Mouse (Mus musculus) embryo, embryonic 11.5 days (tissue): ENCODE measurements at regions not wholly inside any gene's neighbourhood (a gene's known extent, or its start where the extent isn't known, plus 50 kb on each side); places are given as distances from the start of the nearest gene placed in this dataset.

Experiments used
- DNase-seq: peaks from one replicate; pipeline ENCODE4 v3.0.0-alpha.2; 2012; ENCODE audit warnings: low read depth, low spot score

GRCm38 (mm10) chr13:57365096-57365495 lies 469.3 kb upstream of the Trpc7 start:
- DNase-seq: no peak

- no peak for DNase-seq
These were observed 468.6 kb upstream of the Trpc7 start for GRCm38 (mm10) chr13:57364396-57364795.

GRCm38 (mm10) chr13:57362563-57362962 lies 466.8 kb upstream of the Trpc7 start:
- DNase-seq: no peak

GRCm38 (mm10) chr13:57361286-57361685 lies 465.5 kb upstream of the Trpc7 start:
- no peak for DNase-seq

DNA sequence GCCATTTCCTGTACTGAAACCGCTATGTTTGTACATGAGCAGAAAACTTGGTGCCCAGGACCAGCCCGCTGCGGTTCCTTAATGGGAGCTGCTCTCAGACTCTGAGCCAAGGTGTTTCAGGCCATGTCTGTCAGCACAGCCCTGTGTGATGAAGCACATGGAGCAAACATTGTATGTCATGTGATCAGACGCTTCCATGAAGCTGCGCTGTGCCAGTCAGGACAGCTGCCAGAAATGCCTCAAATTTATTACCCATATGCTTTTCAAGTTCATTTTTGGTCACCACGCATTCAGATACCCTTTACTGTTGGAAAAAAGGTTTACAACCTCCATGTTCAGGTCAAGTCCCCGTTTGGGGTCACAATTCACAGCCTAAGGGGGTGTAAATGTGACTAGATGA lies 458.8 kb upstream of the Trpc7 start:
- no peak for DNase-seq

DNA sequence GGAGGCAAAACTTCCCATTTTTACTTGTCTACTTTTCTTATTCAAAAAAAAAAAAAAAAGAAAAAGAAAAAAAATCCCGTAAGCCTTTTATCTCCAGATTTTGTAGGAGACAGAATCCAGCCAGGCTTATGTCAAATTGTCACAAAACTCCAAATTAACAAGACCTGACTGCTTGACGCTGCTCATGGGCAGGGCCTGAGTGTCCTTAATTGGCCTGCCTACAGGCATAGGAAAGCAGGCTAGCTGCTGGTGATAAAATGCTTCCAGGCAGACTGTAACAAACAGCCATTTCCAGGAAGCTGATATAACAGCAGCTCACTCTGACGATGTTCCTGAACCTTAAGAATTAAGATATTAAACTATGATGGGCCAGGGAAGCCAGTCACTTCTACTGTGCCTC lies 458.2 kb upstream of the Trpc7 start:
- no peak for DNase-seq

DNA sequence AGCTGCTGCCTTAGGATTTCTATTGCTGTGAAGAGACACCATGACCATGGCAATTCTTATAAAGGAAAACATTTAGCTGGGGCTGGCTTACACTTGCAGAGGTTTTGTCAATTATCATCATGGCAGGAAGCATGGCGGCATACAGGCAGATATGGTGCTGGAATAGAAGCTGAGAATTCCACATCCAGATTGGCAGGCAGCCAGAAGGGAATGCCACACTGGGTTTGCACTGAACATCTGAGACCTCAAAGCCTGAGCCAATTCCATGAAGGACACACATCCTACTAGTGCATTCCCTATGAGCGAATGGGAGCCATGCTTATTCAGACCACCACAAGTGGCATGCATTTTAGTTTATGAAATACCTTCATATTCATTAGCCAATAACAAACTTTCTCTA lies 455.0 kb upstream of the Trpc7 start:
- DNase-seq: no peak

DNA sequence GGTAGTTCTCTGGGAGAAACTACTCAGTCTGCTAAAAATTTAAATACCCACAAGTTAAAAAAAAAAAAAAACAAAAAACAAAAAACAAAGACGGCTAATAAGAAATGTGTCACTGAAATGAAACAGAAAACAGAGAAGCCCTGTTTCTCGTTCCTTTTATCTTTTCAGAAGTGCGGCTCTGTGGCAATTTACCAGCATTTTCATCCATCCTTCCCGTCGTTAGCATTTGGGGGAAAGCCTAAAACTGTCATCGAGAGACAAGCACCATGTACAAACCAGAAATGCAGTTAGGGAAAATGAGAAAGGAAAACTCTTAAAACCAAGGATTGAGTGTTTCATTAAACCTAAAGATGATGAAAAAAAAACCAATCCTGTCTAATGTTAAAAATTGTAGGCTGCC lies 442.9 kb upstream of the Trpc7 start:
- DNase-seq: no peak

- no peak for DNase-seq
These were observed 440.8 kb upstream of the Trpc7 start for GRCm38 (mm10) chr13:57336596-57336995.

DNA sequence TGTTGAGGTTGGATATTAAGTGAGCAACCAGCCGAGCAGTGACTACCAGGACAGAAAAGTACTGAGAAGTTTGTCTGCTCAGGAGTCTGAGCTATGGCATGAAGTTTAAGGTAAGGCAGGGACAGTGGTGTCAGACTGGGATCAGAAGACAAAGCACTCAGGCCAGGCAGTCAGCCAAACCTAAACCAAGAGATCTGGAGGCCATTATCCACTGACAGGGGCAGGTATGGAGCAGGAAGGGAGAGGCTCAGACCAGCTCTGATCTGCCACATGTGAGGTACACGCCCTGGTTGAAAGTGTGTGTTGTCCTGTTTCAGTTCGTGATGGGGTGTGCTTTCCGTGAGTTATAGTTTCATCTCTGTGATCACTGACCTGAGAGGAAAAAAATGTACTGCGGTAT lies 437.2 kb upstream of the Trpc7 start:
- no peak for DNase-seq

DNA sequence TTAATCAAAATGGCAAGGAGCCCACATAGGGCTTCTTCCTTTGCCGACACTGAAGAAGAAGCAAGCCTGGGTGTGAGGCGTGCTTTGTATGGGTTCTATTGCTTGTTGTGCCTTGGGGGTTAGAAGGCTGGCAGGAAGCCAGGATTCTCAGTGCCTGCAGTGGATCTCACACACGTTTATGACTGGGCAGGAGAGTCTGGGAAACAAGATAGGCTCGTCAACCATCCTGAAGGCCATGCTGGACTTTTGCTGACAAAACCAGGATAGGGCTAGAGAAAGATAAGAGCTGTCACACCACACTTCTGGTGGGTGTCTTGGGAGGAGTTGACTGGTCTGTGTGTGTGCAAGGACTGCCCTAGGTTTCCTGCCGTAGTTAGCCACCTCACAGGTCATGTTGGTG lies 436.1 kb upstream of the Trpc7 start:
- DNase-seq: no peak

GRCm38 (mm10) chr13:57325306-57325925 lies 429.6 kb upstream of the Trpc7 start:
- no peak for DNase-seq

GRCm38 (mm10) chr13:57316211-57317005 lies 420.6 kb upstream of the Trpc7 start:
- DNase-seq: no peak

DNA sequence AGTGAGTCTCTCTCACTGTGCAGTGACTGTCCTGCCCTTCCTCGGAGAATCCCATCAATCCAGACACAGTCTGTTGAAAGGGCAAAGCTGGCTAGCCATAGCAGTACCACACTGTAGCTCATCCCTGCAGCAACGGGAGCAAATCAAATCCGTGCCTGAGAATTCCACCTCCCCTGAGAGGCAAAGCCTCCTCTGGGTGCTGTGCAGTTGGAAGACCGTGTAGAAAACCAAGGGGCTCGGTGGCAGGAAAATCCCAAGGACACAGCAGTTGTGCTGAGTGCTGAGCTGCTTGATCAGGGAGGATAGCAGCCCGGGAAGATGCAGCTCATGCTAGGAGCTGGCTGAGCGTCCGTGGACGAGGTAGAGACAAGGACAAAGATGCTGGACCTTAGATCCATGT lies 418.7 kb upstream of the Trpc7 start:
- DNase-seq: no peak

DNA sequence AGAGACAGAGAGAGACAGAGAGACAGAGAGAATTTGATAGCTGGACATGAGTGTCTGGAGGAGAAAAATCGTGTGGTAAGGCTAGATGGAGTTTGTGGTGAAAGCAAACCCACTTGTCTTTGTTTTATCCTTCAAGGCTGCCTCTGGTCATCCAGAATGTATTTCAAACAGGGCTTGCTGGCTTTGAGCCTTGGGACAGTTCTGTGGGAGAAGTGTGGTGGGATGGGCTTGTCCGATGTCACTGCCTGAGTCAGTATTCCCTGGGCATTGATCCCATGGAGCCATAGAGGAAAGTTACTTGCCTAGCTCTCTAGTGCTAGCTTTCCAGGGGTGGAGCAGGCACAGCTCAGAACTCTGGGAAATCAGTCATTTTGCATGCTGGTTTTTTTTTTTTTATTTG lies 417.9 kb upstream of the Trpc7 start:
- DNase-seq: no peak

DNA sequence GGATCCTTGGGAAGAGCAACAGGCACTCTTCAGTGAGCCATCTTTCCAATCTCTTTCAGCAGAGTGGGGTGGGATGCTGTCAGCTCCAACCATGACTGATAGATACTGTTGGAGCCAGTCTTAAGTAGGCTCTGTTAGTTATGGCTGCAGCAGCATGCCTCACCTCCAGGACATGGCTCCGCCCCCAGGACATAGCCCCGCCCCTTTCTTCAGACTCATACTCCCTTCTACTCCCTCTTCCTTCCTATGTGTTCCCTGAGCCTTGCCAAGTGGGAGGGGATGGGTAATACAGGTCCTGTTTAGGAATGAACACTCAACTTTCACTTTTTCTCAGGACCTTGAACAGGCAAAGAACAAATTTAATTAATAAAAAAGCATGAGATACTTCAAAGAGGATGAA lies 415.4 kb upstream of the Trpc7 start:
- no peak for DNase-seq

DNA sequence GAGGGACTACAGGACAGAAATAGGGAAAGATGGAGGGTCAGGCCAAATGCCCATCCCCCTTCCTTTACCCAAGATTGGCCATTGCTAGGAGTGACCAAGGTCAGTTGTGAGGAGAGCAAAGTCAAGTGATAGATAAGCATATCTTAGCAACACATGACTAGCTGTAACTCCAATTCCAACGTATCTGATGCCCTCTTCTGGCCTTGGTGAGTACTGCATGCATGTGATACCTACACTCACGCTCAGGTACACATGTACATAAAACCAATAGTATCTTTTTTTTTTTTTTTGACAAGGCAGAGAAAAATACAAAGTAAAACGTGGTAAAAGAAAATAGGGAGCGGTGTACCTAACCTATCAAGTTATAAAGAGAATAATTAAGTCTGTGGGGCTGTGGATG lies 413.8 kb upstream of the Trpc7 start:
- DNase-seq: no peak

DNA sequence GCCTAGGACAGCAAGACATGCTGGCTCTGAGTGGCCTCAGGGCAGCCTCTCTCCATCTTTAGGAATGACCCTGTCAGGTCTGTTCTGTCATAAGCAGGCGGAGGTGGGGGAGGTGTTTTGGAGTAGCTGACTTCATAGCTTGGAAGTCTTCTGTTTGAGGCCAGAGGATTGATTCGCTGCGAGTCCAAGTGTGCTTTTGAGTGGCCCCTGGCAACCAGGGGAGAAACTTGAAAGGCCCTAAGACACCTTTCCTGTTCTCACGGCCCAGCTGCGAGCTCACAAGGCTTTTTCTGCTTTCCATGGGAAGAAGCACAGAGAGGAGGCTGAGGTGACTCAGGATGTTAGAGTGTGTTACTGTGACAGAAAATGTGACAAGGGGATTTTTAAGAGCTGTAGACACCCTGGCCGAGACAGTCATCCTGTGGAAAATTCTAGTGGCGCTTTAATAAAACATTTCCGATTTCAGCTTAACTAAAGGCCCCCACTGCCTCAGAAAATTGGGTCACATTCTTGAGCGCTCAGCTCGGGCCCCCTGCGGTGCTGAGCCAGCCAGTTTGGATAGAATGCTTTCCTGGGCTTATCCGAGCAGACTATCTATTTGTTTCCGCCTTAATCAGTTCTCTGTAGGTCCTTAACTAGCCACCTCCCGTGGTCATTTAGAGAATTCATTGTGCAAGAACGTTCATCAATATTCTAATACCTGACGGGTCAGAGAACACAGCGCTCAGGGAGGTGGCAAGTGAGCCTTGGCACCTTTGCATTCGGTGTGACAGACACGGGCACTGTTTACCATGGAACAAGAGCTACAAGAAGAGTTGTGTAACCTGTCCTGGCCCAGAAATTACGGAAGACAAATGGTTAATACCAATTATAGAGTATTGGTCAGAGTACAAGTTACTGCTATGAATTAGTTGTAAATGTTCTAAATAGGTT lies 412.4 kb upstream of the Trpc7 start:
- DNase-seq: no peak

DNA sequence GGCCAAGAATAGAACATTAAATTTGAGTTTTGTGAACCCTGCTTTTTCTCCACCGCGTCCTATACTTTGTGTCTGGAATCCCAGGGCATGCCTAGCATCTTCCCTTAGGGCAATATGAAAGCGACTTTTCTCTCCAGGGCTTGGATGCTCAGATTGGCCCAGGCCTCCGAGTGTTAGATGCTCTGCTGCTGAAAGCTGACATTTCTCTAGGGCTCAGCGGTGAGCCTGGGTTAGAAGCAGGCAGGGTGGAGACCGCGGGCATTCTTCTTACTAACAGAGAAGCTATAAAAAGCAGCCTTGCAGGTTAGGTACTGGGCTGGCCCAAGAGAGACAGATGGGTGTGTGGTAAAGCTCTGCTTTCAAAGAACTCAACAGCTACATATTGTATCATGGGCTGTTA lies 409.8 kb upstream of the Trpc7 start:
- DNase-seq: no peak

DNA sequence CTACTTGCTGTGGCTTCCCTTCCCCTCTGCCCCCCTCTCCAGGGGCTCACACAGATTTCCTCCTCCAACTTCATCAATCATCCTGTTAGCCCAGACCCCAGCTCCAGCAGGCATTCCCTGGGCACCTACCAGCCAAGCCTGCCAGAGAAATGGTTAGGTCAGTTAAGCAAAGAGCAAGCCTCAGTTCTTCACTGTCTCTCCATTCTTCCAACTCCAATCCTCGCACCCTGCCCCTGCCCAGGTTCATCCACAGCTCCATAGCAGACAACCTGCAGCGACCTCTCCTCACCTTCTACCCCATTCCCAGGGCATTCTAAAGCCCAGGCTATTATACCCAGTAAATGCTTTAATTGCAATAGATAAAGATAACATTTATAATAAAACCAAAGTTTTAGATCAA lies 408.0 kb upstream of the Trpc7 start:
- no peak for DNase-seq

- DNase-seq: no peak
These were observed 396.1 kb upstream of the Trpc7 start for GRCm38 (mm10) chr13:57291737-57292490.

DNA sequence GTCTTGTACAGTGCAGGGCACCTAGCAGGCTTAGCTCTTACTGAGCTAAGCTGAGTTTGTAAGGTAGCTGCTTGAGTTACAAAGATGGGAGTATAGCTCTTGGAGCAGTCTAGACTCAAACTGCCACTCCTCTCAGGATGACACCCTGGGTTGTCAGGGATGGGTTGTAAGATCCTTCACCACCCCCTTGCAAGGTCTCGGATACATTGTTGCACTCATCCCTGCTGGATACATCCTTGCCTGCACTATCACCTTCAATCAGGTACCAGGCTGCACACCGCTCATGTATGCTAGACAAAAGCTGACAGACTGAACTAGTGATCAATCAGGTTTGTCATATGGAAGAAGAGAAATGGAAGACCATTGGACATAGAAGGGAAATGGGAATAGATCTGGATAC lies 390.4 kb upstream of the Trpc7 start:
- DNase-seq: no peak
